Mouse (Mus musculus) forebrain, embryonic 10.5 days (tissue): ENCODE data around the gene Tnfrsf14. TPM values are rescaled to one million over a fixed set of nuclear protein-coding genes. Genes with fewer than 3 reads are reported as not detected.

Source experiments
- DNase-seq: peaks from one replicate; pipeline ENCODE4 v3.0.0-alpha.2; 2017; ENCODE audit warnings: low spot score; ENCODE audit errors: extremely low spot score
- H3K27ac ChIP-seq: fragments of 300-500 bp; sonication (generic); 2 replicates; pipeline ENCODE4 v1.5.1; 2016; ENCODE audit warnings: mild to moderate bottlenecking
- H3K27me3 ChIP-seq: fragments of 300-500 bp; sonication (generic); 2 replicates; pipeline ENCODE4 v1.6.1; 2016; ENCODE audit warnings: mild to moderate bottlenecking; ENCODE audit not compliant: poor library complexity, severe bottlenecking
- H3K36me3 ChIP-seq: fragments of 300-500 bp; sonication (generic); replicated peaks from 2 replicates; pipeline ENCODE4 v1.6.1; 2016; ENCODE audit warnings: mild to moderate bottlenecking, moderate library complexity
- H3K4me1 ChIP-seq: fragments of 300-500 bp; sonication (generic); 2 replicates; pipeline ENCODE4 v1.6.1; 2016
- H3K4me3 ChIP-seq: fragments of 300-500 bp; sonication (generic); 2 replicates; pipeline ENCODE4 v1.5.1; 2016; ENCODE audit warnings: mild to moderate bottlenecking, moderate library complexity
- H3K9me3 ChIP-seq: fragments of 300-500 bp; sonication (generic); 2 replicates; pipeline ENCODE4 v1.6.1; 2016; ENCODE audit warnings: mild to moderate bottlenecking, moderate library complexity
- WGBS: fragments of 180-500 bp; shearing (Covaris S2); methylation state at CpG from one replicate; pipeline ENCODE4 v1.1.7; 2016; 5-methylcytosine and 5-hydroxymethylcytosine counted together
- polyA plus RNA-seq: library from polyadenylated mRNA; unstranded; fragments of >200 nt; fragmentation: Nextera tagmentation; extraction: Ambion mirVana; gene quantifications from 2 replicates; pipeline ENCODE4 v1.2.1, GENCODE M21; 2016

Gene Tnfrsf14
- polyA plus RNA-seq, 1 experiment from 2014 or later, result 0.93 TPM

DNA sequence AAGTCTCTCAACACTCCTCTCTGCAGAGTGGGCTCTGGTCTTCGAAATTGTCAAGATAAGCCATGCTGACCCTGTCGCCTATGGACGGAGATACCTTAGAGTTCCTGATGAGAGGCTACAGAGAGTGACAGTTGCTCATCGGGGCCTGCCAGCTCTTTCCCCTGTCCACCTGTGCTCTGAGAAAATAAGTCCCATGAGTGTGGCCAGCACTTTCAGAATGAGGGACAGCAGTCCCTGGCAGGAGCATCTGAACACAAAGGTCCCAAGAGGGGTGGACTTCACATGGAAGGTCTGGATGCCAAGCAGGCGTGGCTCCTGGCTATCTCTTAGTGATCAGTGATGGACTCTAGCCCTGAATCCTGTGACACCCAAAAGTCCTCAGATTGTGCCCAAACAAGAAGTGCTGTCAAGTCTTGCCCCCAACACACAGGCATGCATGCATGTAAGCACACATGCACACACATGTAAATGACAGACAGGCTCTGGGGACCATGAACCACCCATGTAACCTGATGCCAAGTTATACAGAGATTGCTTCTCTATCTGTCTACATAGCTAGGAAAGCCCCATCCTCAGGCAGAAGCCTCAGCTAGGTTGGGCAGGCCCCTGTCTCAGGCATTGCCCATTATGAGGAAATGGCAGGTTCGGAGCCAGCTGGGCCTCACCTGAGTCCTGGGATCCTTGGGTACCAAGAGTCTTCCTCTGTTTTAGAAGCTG is 15.1 kb upstream of the Tnfrsf14 start:
- peak overlapping the region; percentile 58; the same call in 1 of the 2 replicates for H3K27ac ChIP-seq
- H3K36me3 ChIP-seq, result no peaks in the 10 kb centered on the region
- no peak overlapping the region for H3K4me3 ChIP-seq
- peaks cover 43% of the 10 kb centered on the region for H3K4me1 ChIP-seq
- no peak for DNase-seq
- whole genome bisulfite sequencing, result 91% methylated on average over 6 of the region's 6 CpGs
- no peaks in the 10 kb centered on the region for H3K9me3 ChIP-seq
- H3K27me3 ChIP-seq, result peaks cover 5% of the 10 kb centered on the region; the same call in 1 of the 2 replicates

DNA sequence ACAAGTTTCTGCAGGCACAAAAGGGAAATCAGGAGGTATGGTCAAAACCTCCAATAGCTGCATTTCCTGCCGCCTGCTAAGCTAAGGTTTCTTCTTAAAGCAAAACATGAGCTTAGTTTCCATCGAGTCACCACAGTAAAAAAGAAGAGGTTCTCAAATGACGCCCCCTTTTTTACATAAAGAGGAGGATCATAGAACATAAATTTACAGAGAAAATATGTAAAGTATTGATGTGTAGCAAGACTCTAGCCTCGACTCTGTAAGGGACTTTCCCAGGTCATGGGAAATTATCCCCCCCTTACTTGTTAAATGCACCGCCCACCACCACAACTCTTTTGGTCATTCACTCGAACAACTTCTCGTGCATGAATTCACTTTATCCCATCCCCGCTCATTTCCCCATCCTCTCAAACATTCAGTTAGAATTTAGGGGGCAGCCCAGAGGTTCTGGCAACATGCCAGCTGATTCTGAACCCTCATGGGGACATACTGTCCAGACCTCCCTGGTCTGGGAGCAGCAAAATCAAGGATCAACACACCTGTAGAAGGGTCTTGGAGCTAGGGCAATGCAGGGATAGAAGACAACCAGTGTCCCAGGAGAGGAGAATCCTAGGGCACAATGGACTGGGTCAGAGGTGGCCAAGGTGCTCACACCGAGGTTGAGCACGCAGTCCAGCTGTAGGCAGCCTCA is 14.4 kb upstream of the Tnfrsf14 start:
- Histone ChIP-seq H3K4me3 (no peak overlapping the region), H3K9me3 (no peaks in the 10 kb centered on the region), H3K4me1 (peaks cover 38% of the 10 kb centered on the region), H3K36me3 (no peaks in the 10 kb centered on the region), H3K27me3 (no peaks in the 10 kb centered on the region), H3K27ac (no peak overlapping the region)
- 90% methylated on average over 10 of the region's 10 CpGs for WGBS
- no peak for DNase-seq

DNA sequence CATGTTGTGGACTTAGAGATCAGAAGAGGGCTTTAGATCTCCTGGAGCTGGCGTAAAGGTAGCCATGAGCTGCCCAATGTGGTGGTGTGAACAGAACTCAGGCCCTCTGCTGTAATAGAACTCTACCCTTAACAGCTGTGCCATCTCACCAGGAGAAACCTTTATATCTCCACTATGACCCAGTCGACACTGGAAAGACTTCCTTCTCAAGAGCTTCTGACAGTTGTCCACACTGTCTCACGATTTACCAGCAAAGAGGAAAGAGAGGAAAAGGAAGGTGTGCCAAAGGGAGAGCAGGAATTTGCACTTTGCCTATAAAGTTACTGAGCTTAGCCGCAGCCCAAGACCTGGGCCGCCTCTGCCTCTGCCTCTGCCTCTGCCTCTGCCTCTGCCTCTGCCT is 13.5 kb upstream of the Tnfrsf14 start:
- no peak overlapping the region for H3K4me3 ChIP-seq
- H3K27ac ChIP-seq, result no peak overlapping the region
- H3K9me3 ChIP-seq, result no peaks in the 10 kb centered on the region
- H3K36me3 ChIP-seq, result no peaks in the 10 kb centered on the region
- H3K4me1 ChIP-seq, result peaks cover 31% of the 10 kb centered on the region
- H3K27me3 ChIP-seq, result no peaks in the 10 kb centered on the region
- 90% methylated on average over 5 of the region's 5 CpGs for WGBS
- no peak for DNase-seq

DNA sequence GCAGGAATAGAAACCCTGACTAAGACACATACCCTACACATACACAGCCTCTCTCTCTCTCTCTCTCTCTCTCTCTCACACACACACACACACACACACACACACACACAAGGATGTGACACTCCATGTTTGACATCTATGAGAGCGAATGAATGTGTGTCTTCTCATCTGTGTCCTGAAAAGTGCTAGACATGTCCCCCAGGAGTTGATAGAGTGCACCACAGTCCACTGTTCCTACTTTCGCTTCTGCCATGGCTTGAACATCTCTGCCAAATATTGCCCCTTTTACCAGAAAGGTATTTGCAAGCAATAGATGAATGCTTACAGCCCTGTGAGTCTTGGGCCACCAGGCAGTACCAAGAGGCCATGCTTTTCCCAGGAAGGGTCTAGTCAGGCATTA is 11.8 kb upstream of the Tnfrsf14 start:
- H3K27ac ChIP-seq, result no peak overlapping the region
- no peak for DNase-seq

GRCm38 (mm10) chr4:154937746-154938145 is 9.4 kb upstream of the Tnfrsf14 start:
- Histone ChIP-seq H3K4me1 (peaks cover 24% of the 10 kb centered on the region), H3K27me3 (peaks cover 8% of the 10 kb centered on the region; the same call in 1 of the 2 replicates), H3K4me3 (no peak overlapping the region), H3K9me3 (no peaks in the 10 kb centered on the region), H3K36me3 (no peaks in the 10 kb centered on the region), H3K27ac (no peak overlapping the region)
- 77% methylated on average over 1 of the region's 1 CpGs for WGBS
- no peak for DNase-seq

More for the DNA sequence above, 11.8 kb upstream of the Tnfrsf14 start:
- peaks cover 26% of the 10 kb centered on the region for H3K4me1 ChIP-seq
- no peaks in the 10 kb centered on the region for H3K27me3 ChIP-seq
- no peaks in the 10 kb centered on the region for H3K36me3 ChIP-seq
- H3K4me3 ChIP-seq, result no peak overlapping the region
- H3K9me3 ChIP-seq, result no peaks in the 10 kb centered on the region
- 93% methylated on average over 2 of the region's 2 CpGs for WGBS

- Histone ChIP-seq H3K27ac (peak overlapping the region; percentile 7; the same call in 1 of the 2 replicates), H3K4me1 (peaks cover 24% of the 10 kb centered on the region), H3K36me3 (no peaks in the 10 kb centered on the region), H3K27me3 (peaks cover 8% of the 10 kb centered on the region; the same call in 1 of the 2 replicates), H3K9me3 (no peaks in the 10 kb centered on the region), H3K4me3 (no peak overlapping the region)
- WGBS, result 60% methylated on average over 8 of the region's 8 CpGs
- no peak for DNase-seq
These were observed 8.3 kb upstream of the Tnfrsf14 start for GRCm38 (mm10) chr4:154936542-154937255.

DNA sequence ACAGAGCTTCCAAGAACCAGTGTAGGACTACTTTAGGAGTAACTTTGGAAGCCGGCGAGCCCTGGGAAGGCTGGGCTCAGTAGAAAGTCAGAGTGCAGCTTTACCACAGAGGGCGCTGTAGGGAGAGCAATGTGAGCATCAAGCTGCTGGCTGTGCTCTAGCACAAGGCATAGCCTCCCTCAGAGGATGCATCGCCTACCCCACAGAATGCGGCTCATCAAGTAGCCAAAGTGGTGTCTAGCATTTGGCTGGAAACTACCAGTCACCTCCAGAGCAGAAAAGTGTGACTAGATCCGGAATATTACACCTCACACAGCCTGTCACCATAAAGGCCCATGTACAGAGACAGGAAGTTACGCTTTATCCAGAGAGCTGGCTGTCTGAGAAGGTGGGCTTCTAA is 7.4 kb upstream of the Tnfrsf14 start:
- no peaks in the 10 kb centered on the region for H3K36me3 ChIP-seq
- 81% methylated on average over 7 of the region's 7 CpGs for WGBS
- H3K9me3 ChIP-seq, result no peaks in the 10 kb centered on the region

GRCm38 (mm10) chr4:154934800-154935199 is 6.4 kb upstream of the Tnfrsf14 start:
- Histone ChIP-seq H3K9me3 (no peaks in the 10 kb centered on the region), H3K27ac (no peak overlapping the region), H3K4me1 (peaks cover 24% of the 10 kb centered on the region), H3K27me3 (peaks cover 8% of the 10 kb centered on the region; the same call in 1 of the 2 replicates), H3K4me3 (no peak overlapping the region), H3K36me3 (no peaks in the 10 kb centered on the region)
- no peak for DNase-seq
- 93% methylated on average over 2 of the region's 2 CpGs for WGBS

More for the DNA sequence above, 7.4 kb upstream of the Tnfrsf14 start:
- Histone ChIP-seq H3K27me3 (peaks cover 8% of the 10 kb centered on the region; the same call in 1 of the 2 replicates), H3K27ac (0 out of 2 replicates have a peak overlapping the region, but pooled peaks have one; percentile 7), H3K4me3 (no peak overlapping the region), H3K4me1 (peaks cover 24% of the 10 kb centered on the region)
- DNase-seq, result no peak

GRCm38 (mm10) chr4:154933306-154933907 is 5.0 kb upstream of the Tnfrsf14 start:
- WGBS, result 65% methylated on average over 13 of the region's 13 CpGs
- Histone ChIP-seq H3K27me3 (peaks cover 8% of the 10 kb centered on the region; the same call in 1 of the 2 replicates), H3K4me3 (no peak overlapping the region), H3K27ac (no peak overlapping the region), H3K9me3 (no peaks in the 10 kb centered on the region), H3K36me3 (no peaks in the 10 kb centered on the region), H3K4me1 (peaks cover 31% of the 10 kb centered on the region)
- DNase-seq, result no peak

DNA sequence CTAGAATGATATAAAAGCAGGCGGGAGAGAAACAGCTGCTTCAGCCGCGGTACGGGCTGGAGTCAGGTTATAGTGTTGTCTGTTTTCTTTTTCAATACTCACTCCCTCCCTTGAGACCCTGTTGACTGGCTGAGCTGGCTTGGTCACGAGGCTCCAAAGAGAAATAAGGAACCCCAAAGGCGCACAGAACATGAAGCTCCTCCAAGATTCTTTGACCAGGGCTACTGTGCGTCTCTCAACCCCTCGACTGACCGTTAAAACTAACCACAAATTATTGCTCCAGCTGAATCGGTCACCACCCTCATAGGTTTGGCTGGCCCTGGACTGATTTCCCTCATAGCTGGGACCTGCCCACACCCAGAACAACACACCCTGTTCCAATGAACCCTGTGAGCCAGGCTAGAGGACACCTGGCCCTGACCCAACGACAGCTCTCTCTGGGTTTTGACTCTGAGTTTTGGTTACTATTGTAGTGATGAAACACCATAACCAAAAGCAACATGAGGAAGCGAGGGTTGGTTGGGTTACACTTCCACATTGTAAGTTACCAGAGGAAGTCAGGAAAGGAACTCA is 811 bp upstream of the Tnfrsf14 start:
- DNase-seq, result no peak
- peaks cover 5% of the 10 kb centered on the region; the same call in 1 of the 2 replicates for H3K27me3 ChIP-seq
- 0 out of 2 replicates have a peak, but pooled peaks cover under 1% of the 10 kb centered on the region for H3K9me3 ChIP-seq
- H3K36me3 ChIP-seq, result no peaks in the 10 kb centered on the region
- no peak overlapping the region for H3K4me3 ChIP-seq
- H3K27ac ChIP-seq, result peak overlapping the region; percentile 79
- peaks cover 35% of the 10 kb centered on the region for H3K4me1 ChIP-seq
- whole genome bisulfite sequencing, result 89% methylated on average over 12 of the region's 12 CpGs

- Histone ChIP-seq H3K4me1 (peaks cover 26% of the 10 kb centered on the region), H3K36me3 (no peaks in the 10 kb centered on the region), H3K9me3 (0 out of 2 replicates have a peak, but pooled peaks cover 3% of the 10 kb centered on the region), H3K27ac (peak overlapping the region; percentile 79), H3K27me3 (no peaks in the 10 kb centered on the region), H3K4me3 (peak overlapping the region; percentile 16; the same call in 1 of the 2 replicates)
- WGBS, result 61% methylated on average over 5 of the region's 5 CpGs
- DNase-seq, result no peak
These were observed 445 bp downstream of the Tnfrsf14 start for GRCm38 (mm10) chr4:154927899-154928337.
